Mouse (Mus musculus) bone marrow macrophage, adult 2 months (primary cell): ENCODE measurements around the gene Ercc4. TPM values are rescaled to one million over a fixed set of nuclear protein-coding genes. Genes with fewer than 3 reads are reported as not detected.
"Not testable (repeated sequence)": the region's sequence is repeated elsewhere in the genome, so short reads cannot be mapped to it uniquely, and the experiment has no call there.

Experiments
- H3K27ac ChIP-seq: 2 replicates; pipeline ENCODE4 v1.5.1; 2012; ENCODE audit warnings: low read depth, low read length; ENCODE audit not compliant: insufficient read depth
- H3K4me1 ChIP-seq: 2 replicates; pipeline ENCODE4 v1.6.1; 2012; ENCODE audit warnings: low read length; ENCODE audit not compliant: control insufficient read depth, insufficient read depth
- H3K4me3 ChIP-seq: 2 replicates; pipeline ENCODE4 v1.5.1; 2012; ENCODE audit warnings: mild to moderate bottlenecking, low read length, moderate library complexity; ENCODE audit not compliant: insufficient read depth
- CTCF ChIP-seq: IDR thresholded peaks from 2 replicates; pipeline ENCODE4 v1.5.1; 2012; ENCODE audit warnings: low read depth, mild to moderate bottlenecking, low read length, moderate library complexity
- POLR2A ChIP-seq: IDR thresholded peaks from 2 replicates; pipeline ENCODE4 v1.6.1; 2012; ENCODE audit warnings: mild to moderate bottlenecking, low read depth, low read length, borderline replicate concordance
- polyA plus RNA-seq: library from polyadenylated mRNA; stranded (reverse); fragments of >200 nt; gene quantifications from 2 replicates; pipeline ENCODE4 v1.2.4, GENCODE M21; 2012; ENCODE audit not compliant: missing spikeins, insufficient read depth, insufficient read length

The Ercc4 gene
- 11.5 and 11.8 TPM in 2 replicates for polyA plus RNA-seq

DNA sequence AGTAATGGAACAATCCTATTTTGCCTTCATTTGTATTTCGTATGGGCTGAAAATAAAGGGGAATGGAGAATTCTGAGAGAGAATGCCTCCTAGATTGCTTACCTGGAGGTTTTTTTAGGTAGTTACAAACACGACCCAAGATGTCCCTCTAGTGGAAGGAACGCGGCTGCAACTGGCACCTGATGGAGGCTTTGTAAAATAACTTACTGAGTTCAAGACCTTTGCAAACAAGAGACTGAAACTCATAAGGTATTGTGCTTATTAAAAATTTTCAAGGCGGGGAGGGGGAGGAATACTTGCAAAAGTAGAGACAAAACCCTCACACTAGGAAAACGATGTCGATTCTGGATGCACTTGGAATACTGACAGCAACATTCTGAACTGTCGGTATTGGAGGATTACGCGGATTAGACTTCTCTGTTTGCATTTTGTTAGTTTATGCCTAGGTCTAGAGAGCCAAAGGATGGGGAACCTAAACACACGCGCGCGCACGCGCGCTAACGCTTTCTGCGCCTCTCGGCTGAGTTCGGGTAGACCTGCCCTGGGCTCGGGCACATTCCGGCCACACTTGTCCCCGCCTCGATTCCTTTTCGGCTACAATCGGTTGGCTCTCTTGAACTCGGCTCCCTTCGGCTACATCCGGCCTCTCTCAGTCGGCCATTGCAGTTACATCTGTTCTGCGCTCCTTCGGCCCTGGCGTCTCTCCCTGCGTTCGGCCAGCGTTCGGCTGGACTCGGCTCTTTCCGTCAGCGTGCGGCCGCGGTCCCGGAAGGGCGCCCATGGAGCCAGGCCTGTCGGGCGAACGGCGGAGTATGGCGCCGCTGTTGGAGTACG, at the start of gene Ercc4:
Ercc4 (plus strand) TSS at position 529 of the 834 bp plus-strand sequence.
- TF ChIP-seq CTCF (no peak; the same call in 1 of the 2 replicates), POLR2A (no peak)
- peaks cover 4% of the 10 kb centered on the region for H3K4me1 ChIP-seq
- H3K4me3 ChIP-seq, result peak within 1 kb of the TSS; percentile 93
- H3K27ac ChIP-seq, result peak within 1 kb of the TSS; percentile 59

DNA sequence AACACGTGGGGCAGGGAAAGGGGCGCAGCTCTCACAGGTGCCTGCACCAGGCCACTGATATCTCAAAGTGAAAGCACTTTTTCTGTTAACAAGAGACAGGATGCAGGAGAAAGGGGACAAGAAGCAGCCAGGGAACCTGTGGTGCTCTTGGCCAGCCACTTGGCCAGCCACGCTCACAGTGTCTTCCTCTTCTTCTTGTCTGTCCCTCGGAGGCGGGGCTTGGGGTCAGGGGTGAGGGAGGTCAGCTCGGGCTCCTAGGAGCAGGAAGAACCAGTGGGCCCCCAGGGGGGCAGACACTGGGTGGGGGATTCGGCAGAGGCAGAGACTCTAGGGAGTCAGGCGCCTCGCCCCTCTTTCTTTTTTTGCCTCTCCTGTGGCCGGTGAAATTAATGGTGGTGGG, 48.4 kb upstream of the Ercc4 start:
- no peak for TF ChIP-seq POLR2A
- no peak for TF ChIP-seq CTCF
- H3K27ac ChIP-seq, result no peak overlapping the region
- H3K4me1 ChIP-seq, result no peaks in the 10 kb centered on the region
- peak overlapping the region; percentile 5; the same call in 1 of the 2 replicates for H3K4me3 ChIP-seq

DNA sequence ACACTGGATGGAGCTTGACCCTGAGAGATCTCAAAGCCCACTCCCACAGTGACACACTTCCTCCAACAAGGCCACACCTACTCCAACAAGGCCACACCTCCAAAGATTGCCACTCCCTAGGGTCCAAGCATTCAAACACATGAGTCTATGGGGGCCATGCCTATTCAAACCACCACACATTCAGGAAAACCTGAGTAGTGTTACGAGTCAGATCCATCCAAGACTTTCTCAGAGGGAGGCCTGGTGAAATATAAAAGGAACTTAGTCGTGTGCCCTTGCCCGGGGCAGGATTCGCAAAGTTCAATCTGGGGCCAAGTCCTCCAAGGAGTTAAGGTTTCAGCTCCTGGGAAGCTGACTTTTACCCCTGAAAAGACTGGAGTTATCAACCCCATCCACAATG, 35.3 kb upstream of the Ercc4 start:
- Histone ChIP-seq H3K27ac (no peak overlapping the region), H3K4me3 (no peak overlapping the region), H3K4me1 (no peaks in the 10 kb centered on the region)
- no peak for TF ChIP-seq POLR2A
- no peak for TF ChIP-seq CTCF

DNA sequence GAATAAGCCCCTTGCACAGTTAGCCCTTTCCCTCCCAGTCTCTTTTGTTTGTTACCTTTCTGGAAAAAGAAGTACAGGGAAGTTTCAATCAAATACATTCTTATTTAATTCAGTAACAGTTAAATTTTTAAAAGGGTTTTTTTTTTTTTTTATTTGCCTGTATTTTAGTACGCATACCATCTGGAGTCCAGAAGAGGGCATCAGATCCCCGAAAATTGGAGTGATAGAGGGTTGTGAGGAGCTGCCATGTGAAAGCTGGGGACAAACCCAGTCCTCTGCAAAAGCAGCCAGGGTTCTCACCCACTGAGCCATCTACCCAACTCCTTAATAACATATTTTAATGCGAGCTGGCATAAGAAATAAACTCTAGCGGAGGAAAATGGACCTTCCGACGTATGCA, 29.3 kb upstream of the Ercc4 start:
- no peaks in the 10 kb centered on the region for H3K4me1 ChIP-seq
- H3K27ac ChIP-seq, result no peak overlapping the region
- H3K4me3 ChIP-seq, result no peak overlapping the region
- no peak for TF ChIP-seq CTCF
- no peak for TF ChIP-seq POLR2A

DNA sequence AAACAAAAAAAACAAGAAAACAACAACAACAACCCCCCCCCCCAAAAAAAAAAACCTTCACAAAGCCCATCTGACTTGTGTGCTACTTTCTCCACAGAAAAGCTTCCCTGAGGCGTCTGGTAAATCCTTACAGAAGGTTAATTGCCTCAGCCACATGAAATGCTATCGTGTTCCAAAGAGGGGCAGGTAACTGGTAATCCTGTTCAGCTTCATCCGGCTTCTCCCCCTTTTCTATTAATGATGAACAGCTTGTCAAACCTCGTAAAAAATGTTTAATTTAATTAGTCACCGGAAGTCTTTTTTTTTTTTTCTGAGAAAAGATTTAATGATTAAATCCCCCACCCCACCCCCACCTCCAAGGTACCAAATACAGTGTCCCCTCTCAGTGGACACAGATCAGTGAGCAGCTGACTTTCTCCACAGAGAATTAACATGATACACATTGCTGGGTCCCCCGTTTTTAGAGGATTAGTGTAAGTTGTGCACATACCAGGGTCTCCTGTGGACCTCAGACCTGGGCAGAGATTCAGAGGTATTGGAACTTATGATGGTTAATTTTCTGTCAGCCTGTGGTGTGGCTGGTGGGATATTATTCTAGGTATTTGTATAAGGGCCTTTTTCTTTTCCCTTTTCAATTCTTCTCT, 26.2 kb upstream of the Ercc4 start:
- TF ChIP-seq CTCF (no peak), POLR2A (no peak)
- Histone ChIP-seq H3K4me3 (no peak overlapping the region), H3K4me1 (no peaks in the 10 kb centered on the region), H3K27ac (no peak overlapping the region)

DNA sequence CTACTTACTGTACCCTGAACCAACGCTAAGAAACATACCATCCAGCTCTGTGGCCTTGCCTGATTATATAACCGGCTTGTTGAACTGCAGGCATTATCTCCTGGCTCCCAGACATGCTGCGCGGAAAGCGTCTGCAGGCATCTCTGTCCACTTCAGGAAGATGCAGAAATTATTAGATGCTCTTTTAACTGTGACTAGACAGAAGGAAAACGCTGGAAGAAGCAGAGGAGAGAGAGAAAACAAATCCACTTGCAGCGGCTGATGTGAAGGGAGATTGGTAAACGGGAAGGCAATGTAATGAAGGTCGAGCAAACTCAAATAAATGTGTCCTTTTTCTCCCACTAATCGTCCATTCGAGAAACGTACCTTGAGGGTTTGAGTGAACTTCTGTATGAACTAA, 1.1 kb upstream of the Ercc4 start:
- Histone ChIP-seq H3K4me3 (no peak overlapping the region), H3K4me1 (peaks cover 4% of the 10 kb centered on the region), H3K27ac (no peak overlapping the region)
- TF ChIP-seq CTCF, result no peak
- TF ChIP-seq POLR2A, result no peak

DNA sequence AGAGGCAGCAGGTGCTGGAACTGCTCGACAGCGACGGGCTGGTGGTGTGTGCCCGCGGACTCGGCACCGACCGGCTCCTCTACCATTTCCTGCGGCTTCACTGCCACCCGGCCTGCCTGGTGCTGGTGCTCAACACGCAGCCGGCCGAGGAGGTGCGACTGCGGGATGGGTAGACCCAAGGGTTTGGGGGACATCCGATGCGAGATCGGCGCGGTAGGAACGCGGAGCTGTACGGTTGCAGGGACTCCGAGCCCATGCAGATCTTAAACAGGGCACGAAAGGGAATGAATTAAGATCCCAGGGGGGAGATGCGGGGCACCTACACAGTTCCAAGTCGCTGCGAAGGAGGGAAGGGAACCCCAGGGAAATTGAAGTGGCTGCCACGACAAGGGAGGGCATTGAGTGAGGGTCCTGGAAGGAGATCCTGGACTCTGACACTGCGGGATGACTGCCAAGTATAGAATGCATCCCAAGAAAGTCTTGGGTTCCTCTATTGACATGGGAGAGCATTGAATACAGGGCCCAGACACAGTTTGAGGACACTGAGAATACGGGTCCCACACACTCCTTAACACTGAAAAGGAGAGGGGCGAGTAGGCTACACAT, 609 bp downstream of the Ercc4 start:
- H3K27ac ChIP-seq, result peak overlapping the region; percentile 59
- TF ChIP-seq POLR2A (no peak), CTCF (no peak)
- peaks cover 4% of the 10 kb centered on the region for H3K4me1 ChIP-seq
- peak overlapping the region; percentile 93 for H3K4me3 ChIP-seq

DNA sequence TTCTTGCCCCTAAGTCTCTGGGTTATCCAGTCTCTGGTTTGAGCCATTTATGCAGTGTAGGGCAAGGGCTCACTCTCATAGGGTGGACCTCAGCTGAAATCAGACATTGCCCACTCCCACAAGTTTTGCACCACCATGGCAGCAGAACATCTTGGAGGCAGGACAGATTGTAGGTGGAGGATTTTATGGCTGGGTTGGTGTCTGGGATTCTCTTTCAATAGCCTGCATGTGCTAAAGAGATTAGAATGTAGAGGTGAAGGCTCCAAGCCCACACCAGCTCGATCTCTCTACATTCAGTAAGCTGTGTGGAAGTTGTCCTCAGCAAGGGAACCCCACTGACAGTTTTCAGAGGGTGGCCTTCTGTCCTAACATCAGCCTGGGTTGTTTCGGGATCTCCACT, 5.3 kb downstream of the Ercc4 start:
- H3K27ac ChIP-seq, result no peak overlapping the region
- TF ChIP-seq POLR2A (no peak), CTCF (no peak)
- peaks cover 8% of the 10 kb centered on the region for H3K4me1 ChIP-seq
- no peak overlapping the region for H3K4me3 ChIP-seq

DNA sequence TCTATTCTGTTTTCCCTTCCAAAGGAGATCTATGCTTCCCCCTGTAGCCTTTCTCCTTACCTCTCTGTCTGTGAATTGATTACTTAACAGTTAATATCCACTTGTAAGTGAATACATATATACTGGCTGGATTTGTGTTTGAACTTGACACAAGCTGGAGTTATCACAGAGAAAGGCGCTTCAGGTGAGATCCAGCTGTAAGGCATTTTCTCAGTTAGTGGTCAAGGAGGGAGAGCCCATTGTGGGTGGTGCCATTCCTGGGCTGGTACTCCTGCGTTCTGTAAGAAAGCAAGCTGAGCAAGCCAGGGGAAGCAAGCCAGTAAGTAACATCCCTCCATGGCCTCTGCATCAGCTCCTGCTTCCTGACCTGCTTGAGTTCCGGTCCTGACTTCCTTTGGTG, 6.0 kb downstream of the Ercc4 start:
- H3K4me3 ChIP-seq, result not testable (repeated sequence)

DNA sequence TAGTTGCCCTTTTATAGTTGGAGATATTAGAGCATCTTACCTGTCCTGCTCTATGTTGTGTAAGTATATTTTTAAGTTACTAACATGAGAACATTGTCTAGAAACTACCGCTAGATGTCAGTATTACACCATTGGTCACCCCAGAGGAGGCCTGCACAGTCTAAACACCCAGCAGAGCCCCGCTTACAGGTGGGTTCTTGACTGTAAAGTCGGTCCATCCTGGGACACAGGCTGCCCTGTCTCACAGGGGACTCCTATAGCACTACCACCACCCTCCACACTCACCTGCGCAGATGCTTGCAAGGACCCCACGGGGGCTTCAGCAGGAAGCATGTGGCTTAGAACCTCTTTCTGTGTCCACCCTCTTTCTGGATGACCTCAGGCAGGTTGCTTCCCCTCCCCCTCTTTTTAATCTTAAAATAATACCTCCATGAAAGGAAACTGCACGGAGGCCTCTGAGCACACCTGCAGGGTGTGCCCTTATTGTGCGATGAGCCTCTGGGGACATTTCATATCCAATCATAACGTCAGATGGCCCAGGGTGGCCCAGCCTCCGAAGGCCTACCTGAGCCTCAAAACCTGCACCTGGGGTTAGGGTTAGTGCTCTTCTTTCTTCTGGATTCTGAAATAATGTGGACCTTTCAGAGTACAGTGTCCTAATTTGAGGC, 7.9 kb downstream of the Ercc4 start:
- Histone ChIP-seq H3K4me1 (peaks cover 4% of the 10 kb centered on the region; the same call in 1 of the 2 replicates), H3K4me3 (no peak overlapping the region), H3K27ac (no peak overlapping the region)
- no peak for TF ChIP-seq POLR2A
- peak; percentile 55 for TF ChIP-seq CTCF

More for the DNA sequence above, 6.0 kb downstream of the Ercc4 start:
- not testable (repeated sequence) for H3K4me1 ChIP-seq, H3K27ac ChIP-seq
